Mouse (Mus musculus) liver, postnatal 0 days (tissue): ENCODE measurements around the gene Pex12. TPM values are rescaled to one million over a fixed set of nuclear protein-coding genes. Genes with fewer than 3 reads are reported as not detected.

ENCODE experiments used
- ATAC-seq: fragments of 200-750 bp; cut with Nextera tagmentation; 2 replicates; pipeline ENCODE4 v1.8.0; 2017; ENCODE audit warnings: mild to moderate bottlenecking, moderate library complexity
- DNase-seq: peaks from one replicate; pipeline ENCODE4 v3.0.0-alpha.2; 2016
- H3K27ac ChIP-seq: fragments of 300-500 bp; sonication (generic); 2 replicates; pipeline ENCODE4 v1.5.1; 2014; ENCODE audit warnings: antibody characterized with exemption, moderate library complexity, mild to moderate bottlenecking, low read depth
- H3K27me3 ChIP-seq: fragments of 300-500 bp; sonication (generic); 2 replicates; pipeline ENCODE4 v1.6.1; 2014; ENCODE audit warnings: low read length, control low read depth, mixed read lengths; ENCODE audit not compliant: insufficient read depth
- H3K36me3 ChIP-seq: fragments of 300-500 bp; sonication (generic); replicated peaks from 2 replicates; pipeline ENCODE4 v1.6.1; 2014; ENCODE audit warnings: mild to moderate bottlenecking, control low read depth, low read length, moderate library complexity, mixed read lengths; ENCODE audit not compliant: insufficient read depth
- H3K4me1 ChIP-seq: fragments of 300-500 bp; sonication (generic); 2 replicates; pipeline ENCODE4 v1.6.1; 2014; ENCODE audit warnings: antibody characterized with exemption, mild to moderate bottlenecking, control low read depth; ENCODE audit not compliant: insufficient read depth
- H3K4me2 ChIP-seq: fragments of 300-500 bp; sonication (generic); 2 replicates; pipeline ENCODE4 v1.6.1; 2014; ENCODE audit warnings: low read depth, mild to moderate bottlenecking, low read length, moderate library complexity, mixed read lengths
- H3K4me3 ChIP-seq: fragments of 300-500 bp; sonication (generic); 2 replicates; pipeline ENCODE4 v1.5.1; 2014; ENCODE audit warnings: low read depth, low read length
- H3K9ac ChIP-seq: fragments of 300-500 bp; sonication (generic); replicated peaks from 2 replicates; pipeline ENCODE4 v1.6.1; 2014; ENCODE audit warnings: mild to moderate bottlenecking, moderate library complexity
- H3K9me3 ChIP-seq: fragments of 300-500 bp; sonication (generic); 2 replicates; pipeline ENCODE4 v1.6.1; 2016; ENCODE audit warnings: mild to moderate bottlenecking, control low read depth, low read length, mixed read lengths
- CTCF ChIP-seq: sonication (generic); IDR thresholded peaks from 2 replicates; pipeline ENCODE4 v1.5.1; 2016; ENCODE audit warnings: antibody characterized with exemption, low read depth
- EP300 ChIP-seq: IDR thresholded peaks from 2 replicates; pipeline ENCODE4 v1.6.1; 2016; ENCODE audit warnings: antibody characterized with exemption, low read depth, mild to moderate bottlenecking
- WGBS: fragments of 180-500 bp; shearing (Covaris S2); extraction: QIAGEN DNeasy Blood & Tissue Kit; methylation state at CpG from one replicate; pipeline ENCODE4 v1.1.7; 2014; ENCODE audit not compliant: insufficient replicate concordance; 5-methylcytosine and 5-hydroxymethylcytosine counted together
- polyA plus RNA-seq: library from polyadenylated mRNA; unstranded; fragments of >200 nt; fragmentation: Nextera tagmentation; extraction: Ambion mirVana; gene quantifications from 2 replicates; pipeline ENCODE4 v1.2.1, GENCODE M21; 2015

Pex12 gene
- polyA plus RNA-seq, 1 experiment from 2014 or later: 7.1 TPM

GRCm38 (mm10) chr11:83301431-83301831 is 955 bp downstream of the Pex12 start:
- ATAC-seq (no peak), DNase-seq (no peak)
- H3K27ac ChIP-seq: no peak overlapping the region
- H3K4me2 ChIP-seq: peak overlapping the region; percentile 86; the same call in 1 of the 2 replicates
- no peaks in the 10 kb centered on the region for H3K27me3 ChIP-seq
- no peaks in the 10 kb centered on the region for H3K9me3 ChIP-seq
- no peak overlapping the region for H3K4me3 ChIP-seq
- H3K4me1 ChIP-seq: peaks cover 31% of the 10 kb centered on the region
- peaks cover 6% of the 10 kb centered on the region for H3K36me3 ChIP-seq
- WGBS: 67% methylated on average over 2 of the region's 2 CpGs
- no peak overlapping the region for H3K9ac ChIP-seq
- TF ChIP-seq EP300 (no peak), CTCF (peak; percentile 43)

DNA sequence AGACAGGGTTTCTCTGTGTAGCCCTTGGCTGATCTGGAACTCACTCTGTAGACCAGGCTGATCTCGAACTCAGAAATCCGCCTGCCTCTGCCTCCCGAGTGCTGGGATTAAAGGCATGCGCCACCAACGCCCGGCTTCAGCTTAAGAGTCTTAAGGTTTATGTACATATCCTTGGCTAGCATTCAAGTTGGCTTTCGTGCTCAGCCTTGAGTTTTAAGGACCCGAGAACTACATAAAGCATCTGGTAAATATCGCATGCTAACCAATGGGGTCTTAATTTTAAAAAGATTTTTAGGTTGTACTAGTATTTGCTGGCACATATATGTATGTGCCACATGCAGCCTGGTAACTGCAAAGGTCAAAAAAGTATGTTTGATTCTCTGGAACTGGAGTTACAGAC is 2.7 kb downstream of the Pex12 start:
- H3K9me3 ChIP-seq: no peaks in the 10 kb centered on the region
- H3K4me1 ChIP-seq: peaks cover 31% of the 10 kb centered on the region
- peaks cover 23% of the 10 kb centered on the region for H3K36me3 ChIP-seq
- DNase-seq (no peak), ATAC-seq (no peak)
- 0 out of 2 replicates have a peak overlapping the region, but pooled peaks have one; percentile 81 for H3K4me3 ChIP-seq
- H3K4me2 ChIP-seq: peak overlapping the region; percentile 82; the same call in 1 of the 2 replicates
- H3K27me3 ChIP-seq: no peaks in the 10 kb centered on the region
- TF ChIP-seq CTCF (no peak), EP300 (no peak)
- no peak overlapping the region for H3K9ac ChIP-seq
- WGBS: 89% methylated on average over 9 of the region's 9 CpGs
- no peak overlapping the region for H3K27ac ChIP-seq

- Histone ChIP-seq H3K4me2 (peak within 1 kb of the TSS; percentile 82), H3K36me3 (peaks cover 27% of the 10 kb centered on the region), H3K4me3 (peak within 1 kb of the TSS; percentile 81), H3K27ac (peak within 1 kb of the TSS; percentile 96), H3K4me1 (peaks cover 20% of the 10 kb centered on the region), H3K9me3 (no peaks in the 10 kb centered on the region), H3K27me3 (no peaks in the 10 kb centered on the region), H3K9ac (peak within 1 kb of the TSS; percentile 85)
- ATAC-seq: peak; percentile 90
- 3% methylated on average over 56 of the region's 56 CpGs for WGBS
- TF ChIP-seq EP300 (peak; percentile 81), CTCF (no peak)
- DNase-seq: peak; percentile 94
These were observed 3.9 kb downstream of the Pex12 start, which contains the start of gene Ap2b1 for GRCm38 (mm10) chr11:83298225-83299195. Gene Ap2b1, plus strand, starts transcription at chr11:83299024.

- peak overlapping the region; percentile 96 for H3K27ac ChIP-seq
- no peak for TF ChIP-seq EP300
- peak; percentile 22 for TF ChIP-seq CTCF
- H3K27me3 ChIP-seq: no peaks in the 10 kb centered on the region
- ATAC-seq (no peak), DNase-seq (no peak)
- peak overlapping the region; percentile 81 for H3K4me3 ChIP-seq
- peak overlapping the region; percentile 82 for H3K4me2 ChIP-seq
- no peaks in the 10 kb centered on the region for H3K9me3 ChIP-seq
- H3K9ac ChIP-seq: peak overlapping the region; percentile 85
- H3K4me1 ChIP-seq: peaks cover 23% of the 10 kb centered on the region
- H3K36me3 ChIP-seq: peaks cover 27% of the 10 kb centered on the region
- 53% methylated on average over 6 of the region's 6 CpGs for WGBS
These were observed 4.6 kb downstream of the Pex12 start for GRCm38 (mm10) chr11:83297816-83298215.

GRCm38 (mm10) chr11:83294133-83294532 is 8.3 kb downstream of the Pex12 start:
- Histone ChIP-seq H3K4me2 (peak overlapping the region; percentile 85), H3K9ac (no peak overlapping the region), H3K27ac (no peak overlapping the region), H3K4me3 (no peak overlapping the region), H3K27me3 (no peaks in the 10 kb centered on the region), H3K9me3 (no peaks in the 10 kb centered on the region), H3K4me1 (peaks cover 26% of the 10 kb centered on the region), H3K36me3 (peaks cover 27% of the 10 kb centered on the region)
- WGBS: 86% methylated on average over 2 of the region's 2 CpGs
- TF ChIP-seq EP300: no peak
- TF ChIP-seq CTCF: no peak
- DNase-seq: no peak
- no peak for ATAC-seq

DNA sequence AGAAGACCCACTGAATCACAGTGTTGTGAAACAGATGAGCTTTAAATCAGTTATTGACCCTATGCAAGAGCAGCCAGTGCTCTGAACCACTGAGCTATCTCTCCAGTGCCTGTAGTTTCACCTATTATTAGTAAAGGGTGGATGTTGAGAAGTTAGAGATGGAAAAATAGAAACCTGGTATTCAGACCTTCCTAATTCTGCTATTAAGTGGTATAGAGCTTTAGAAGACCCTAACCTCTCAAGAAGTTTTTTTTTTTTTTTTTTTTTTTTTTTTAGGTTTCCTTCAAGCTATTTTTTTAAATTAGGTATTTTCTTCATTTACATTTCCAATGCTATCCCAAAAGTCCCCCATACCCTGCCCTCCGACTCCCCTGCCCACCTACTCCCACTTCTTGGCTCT is 9.2 kb downstream of the Pex12 start:
- H3K4me3 ChIP-seq: peak overlapping the region; percentile 66
- H3K27me3 ChIP-seq: no peaks in the 10 kb centered on the region
- no peak for DNase-seq
- peaks cover 27% of the 10 kb centered on the region for H3K36me3 ChIP-seq
- peak overlapping the region; percentile 75 for H3K9ac ChIP-seq
- no peak for ATAC-seq
- H3K4me2 ChIP-seq: peak overlapping the region; percentile 85
- peaks cover 25% of the 10 kb centered on the region for H3K4me1 ChIP-seq
- H3K9me3 ChIP-seq: no peaks in the 10 kb centered on the region
- TF ChIP-seq CTCF: no peak
- 85% methylated on average over 1 of the region's 1 CpGs for WGBS
- no peak overlapping the region for H3K27ac ChIP-seq
